Mouse (Mus musculus) liver, embryonic 11.5 days (tissue): ENCODE results near the gene Mbtps1. TPM values are rescaled to one million over a fixed set of nuclear protein-coding genes. Genes with fewer than 3 reads are reported as not detected.

Experiments used
- ATAC-seq: fragments of 200-750 bp; cut with Nextera tagmentation; replicated peaks from 2 replicates; pipeline ENCODE4 v1.8.0; 2017; ENCODE audit warnings: moderate number of reproducible peaks, mild to moderate bottlenecking, moderate TSS enrichment, moderate library complexity; ENCODE audit not compliant: low FRiP score
- DNase-seq: peaks from one replicate; pipeline ENCODE4 v3.0.0-alpha.2; 2017; ENCODE audit warnings: low spot score
- H3K27ac ChIP-seq: fragments of 300-500 bp; sonication (generic); 2 replicates; pipeline ENCODE4 v1.5.1; 2014; ENCODE audit warnings: mild to moderate bottlenecking, low read depth, low read length, control low read depth
- H3K27me3 ChIP-seq: fragments of 300-500 bp; sonication (generic); replicated peaks from 2 replicates; pipeline ENCODE4 v1.6.1; 2014; ENCODE audit warnings: low read length, mixed read lengths; ENCODE audit not compliant: control insufficient read depth, insufficient read depth
- H3K36me3 ChIP-seq: fragments of 300-500 bp; sonication (generic); 2 replicates; pipeline ENCODE4 v1.6.1; 2014; ENCODE audit warnings: mild to moderate bottlenecking, low read length, moderate library complexity, mixed read lengths; ENCODE audit not compliant: control insufficient read depth, insufficient read depth
- H3K4me1 ChIP-seq: fragments of 300-500 bp; sonication (generic); replicated peaks from 2 replicates; pipeline ENCODE4 v1.6.1; 2014; ENCODE audit warnings: low read length, mixed read lengths; ENCODE audit not compliant: control insufficient read depth, insufficient read depth
- H3K4me2 ChIP-seq: fragments of 300-500 bp; sonication (generic); 2 replicates; pipeline ENCODE4 v1.6.1; 2014; ENCODE audit warnings: mild to moderate bottlenecking, control low read depth, moderate library complexity
- H3K4me3 ChIP-seq: fragments of 300-500 bp; sonication (generic); 2 replicates; pipeline ENCODE4 v1.5.1; 2014; ENCODE audit warnings: low read depth, low read length, control low read depth
- H3K9ac ChIP-seq: fragments of 300-500 bp; sonication (generic); 2 replicates; pipeline ENCODE4 v1.6.1; 2014; ENCODE audit warnings: low read depth, low read length, control low read depth
- H3K9me3 ChIP-seq: fragments of 300-500 bp; sonication (generic); 2 replicates; pipeline ENCODE4 v1.6.1; 2016; ENCODE audit warnings: low read length, inconsistent platforms, mixed read lengths; ENCODE audit not compliant: control insufficient read depth
- WGBS: fragments of 180-500 bp; shearing (Covaris S2); extraction: QIAGEN DNeasy Blood & Tissue Kit; methylation state at CpG from one replicate; pipeline ENCODE4 v1.1.7; 2014; 5-methylcytosine and 5-hydroxymethylcytosine counted together
- polyA plus RNA-seq: library from polyadenylated mRNA; unstranded; fragments of >200 nt; fragmentation: Nextera tagmentation; extraction: Ambion mirVana; gene quantifications from 2 replicates; pipeline ENCODE4 v1.2.1, GENCODE M21; 2014

Gene Mbtps1
- 68.6 and 73.0 TPM in 2 replicates for polyA plus RNA-seq

GRCm38 (mm10) chr8:119558603-119559401, at the start of gene Mbtps1:
Gene Mbtps1, minus strand, starts transcription at chr8:119558735.
- Histone ChIP-seq H3K4me3 (peak within 1 kb of the TSS; percentile 87), H3K4me1 (peaks cover 28% of the 10 kb centered on the region), H3K9ac (peak within 1 kb of the TSS; percentile 88), H3K4me2 (peak within 1 kb of the TSS; percentile 81), H3K27ac (peak within 1 kb of the TSS; percentile 86), H3K27me3 (no peaks in the 10 kb centered on the region), H3K9me3 (no peaks in the 10 kb centered on the region), H3K36me3 (peaks cover 2% of the 10 kb centered on the region)
- 5% methylated on average over 60 of the region's 63 CpGs for WGBS
- ATAC-seq (peak; percentile 96), DNase-seq (peak; percentile 100)

GRCm38 (mm10) chr8:119606224-119606623, 47.7 kb upstream of the Mbtps1 start:
- H3K27me3 ChIP-seq: no peaks in the 10 kb centered on the region
- peaks cover 3% of the 10 kb centered on the region; the same call in 1 of the 2 replicates for H3K9me3 ChIP-seq
- no peak for DNase-seq
- H3K36me3 ChIP-seq: peaks cover 4% of the 10 kb centered on the region; the same call in 1 of the 2 replicates
- no peak overlapping the region for H3K4me2 ChIP-seq
- 74% methylated on average over 2 of the region's 2 CpGs for WGBS
- H3K27ac ChIP-seq: no peak overlapping the region
- H3K4me1 ChIP-seq: peaks cover 10% of the 10 kb centered on the region
- ATAC-seq: no peak
- H3K9ac ChIP-seq: no peak overlapping the region
- no peak overlapping the region for H3K4me3 ChIP-seq

GRCm38 (mm10) chr8:119604996-119605395, 46.5 kb upstream of the Mbtps1 start, which contains the start of gene Taf1c:
Gene Taf1c, minus strand, starts transcription at chr8:119605222.
- Histone ChIP-seq H3K9ac (peak within 1 kb of the TSS; percentile 76), H3K4me3 (peak within 1 kb of the TSS; percentile 74), H3K27me3 (no peaks in the 10 kb centered on the region), H3K27ac (peak within 1 kb of the TSS; percentile 60; the same call in 1 of the 2 replicates), H3K36me3 (peaks cover 14% of the 10 kb centered on the region), H3K4me2 (peak within 1 kb of the TSS; percentile 91), H3K9me3 (peaks cover 3% of the 10 kb centered on the region; the same call in 1 of the 2 replicates), H3K4me1 (peaks cover 10% of the 10 kb centered on the region)
- WGBS: under 1% methylated on average over 23 of the region's 23 CpGs
- DNase-seq: peak; percentile 92
- peak; percentile 82 for ATAC-seq

- Histone ChIP-seq H3K36me3 (peaks cover 14% of the 10 kb centered on the region), H3K4me2 (peak overlapping the region; percentile 91), H3K9me3 (peaks cover 3% of the 10 kb centered on the region; the same call in 1 of the 2 replicates), H3K27me3 (no peaks in the 10 kb centered on the region), H3K27ac (peak overlapping the region; percentile 60; the same call in 1 of the 2 replicates), H3K4me1 (peaks cover 10% of the 10 kb centered on the region), H3K9ac (peak overlapping the region; percentile 76), H3K4me3 (peak overlapping the region; percentile 74)
- WGBS: 25% methylated on average over 12 of the region's 12 CpGs
- no peak for DNase-seq
- ATAC-seq: peak; percentile 85
These were observed 45.9 kb upstream of the Mbtps1 start for GRCm38 (mm10) chr8:119604398-119604803.

GRCm38 (mm10) chr8:119603771-119604170, 45.2 kb upstream of the Mbtps1 start:
- H3K9ac ChIP-seq: peak overlapping the region; percentile 76
- peaks cover 18% of the 10 kb centered on the region for H3K36me3 ChIP-seq
- no peaks in the 10 kb centered on the region for H3K9me3 ChIP-seq
- peak overlapping the region; percentile 74 for H3K4me3 ChIP-seq
- peak overlapping the region; percentile 91 for H3K4me2 ChIP-seq
- H3K27me3 ChIP-seq: no peaks in the 10 kb centered on the region
- WGBS: 90% methylated on average over 4 of the region's 4 CpGs
- H3K27ac ChIP-seq: peak overlapping the region; percentile 60; the same call in 1 of the 2 replicates
- DNase-seq (no peak), ATAC-seq (no peak)
- H3K4me1 ChIP-seq: peaks cover 10% of the 10 kb centered on the region

- Histone ChIP-seq H3K9me3 (no peaks in the 10 kb centered on the region), H3K36me3 (no peaks in the 10 kb centered on the region), H3K9ac (no peak overlapping the region), H3K27ac (no peak overlapping the region), H3K4me3 (no peak overlapping the region), H3K4me1 (peaks cover 4% of the 10 kb centered on the region; the same call in 1 of the 2 replicates), H3K27me3 (no peaks in the 10 kb centered on the region), H3K4me2 (no peak overlapping the region)
- no peak for ATAC-seq
- no peak for DNase-seq
- 89% methylated on average over 7 of the region's 7 CpGs for WGBS
These were observed 32.9 kb upstream of the Mbtps1 start for GRCm38 (mm10) chr8:119591456-119591855.

- Histone ChIP-seq H3K4me1 (peaks cover 7% of the 10 kb centered on the region; the same call in 1 of the 2 replicates), H3K9me3 (no peaks in the 10 kb centered on the region), H3K27ac (no peak overlapping the region), H3K9ac (no peak overlapping the region), H3K4me3 (no peak overlapping the region), H3K36me3 (no peaks in the 10 kb centered on the region), H3K27me3 (no peaks in the 10 kb centered on the region), H3K4me2 (no peak overlapping the region)
- no peak for DNase-seq
- WGBS: 66% methylated on average over 14 of the region's 14 CpGs
- ATAC-seq: no peak
These were observed 31.8 kb upstream of the Mbtps1 start for GRCm38 (mm10) chr8:119590348-119590747.

GRCm38 (mm10) chr8:119588844-119589243, 30.3 kb upstream of the Mbtps1 start:
- 37% methylated on average over 10 of the region's 10 CpGs for WGBS
- DNase-seq (no peak), ATAC-seq (no peak)
- Histone ChIP-seq H3K9ac (no peak overlapping the region), H3K36me3 (no peaks in the 10 kb centered on the region), H3K4me3 (no peak overlapping the region), H3K9me3 (no peaks in the 10 kb centered on the region), H3K27ac (no peak overlapping the region), H3K27me3 (no peaks in the 10 kb centered on the region), H3K4me1 (peaks cover 7% of the 10 kb centered on the region; the same call in 1 of the 2 replicates), H3K4me2 (no peak overlapping the region)
